Mouse (Mus musculus): ENCODE measurements around the gene Tmem145.

DNA sequence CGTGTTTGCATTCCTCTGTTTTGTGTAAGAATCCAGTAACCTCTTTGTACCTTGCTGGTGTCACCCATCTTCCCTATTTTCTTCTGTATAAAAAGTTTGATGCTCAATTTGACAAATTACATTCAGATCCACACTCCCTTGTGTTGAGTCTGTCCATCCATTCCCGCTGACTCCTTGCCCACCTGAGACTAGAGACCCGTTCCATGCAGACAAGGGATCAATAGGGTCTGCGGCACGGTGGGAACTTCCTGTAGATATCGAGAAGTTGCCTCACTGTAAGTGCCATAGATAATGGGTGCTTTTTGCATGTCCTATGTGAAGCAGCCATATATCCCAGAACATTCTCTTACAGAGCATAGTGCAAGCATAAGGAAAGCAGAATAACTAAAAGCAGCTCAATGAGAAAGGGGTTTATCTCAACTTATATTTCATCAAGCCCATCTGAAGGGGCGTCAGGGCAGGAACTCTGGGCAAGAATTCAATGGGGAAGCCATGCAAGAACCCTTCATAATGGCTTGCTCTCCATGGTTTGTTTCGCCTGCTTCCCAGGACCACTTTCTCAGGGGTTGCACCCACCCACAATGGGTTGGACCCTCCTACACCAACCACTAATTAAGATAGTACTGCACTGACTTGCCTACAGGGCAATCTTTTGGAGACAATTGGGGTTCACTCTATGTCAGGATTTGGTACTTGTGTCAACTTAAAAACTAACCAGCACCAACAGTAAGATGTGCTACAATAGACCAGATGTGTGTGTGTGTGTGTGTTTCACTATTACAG, 39.5 kb upstream of the Tmem145 start:
- TF ChIP-seq CTCF (IDR thresholded peaks at IDR 0.05; ENCODE audit: control insufficient read depth, insufficient read depth, insufficient replicate concordance, low read depth, low read length) (no peak), POLR2A (IDR thresholded peaks at IDR 0.05; ENCODE audit: control insufficient read depth, low read depth, low read length) (no peak)
